Mouse (Mus musculus): Measurements from ENCODE around the gene Med12l. TPM values are rescaled to one million over a fixed set of nuclear protein-coding genes. Genes with fewer than 3 reads are reported as not detected.
"Not testable (repeated sequence)": the region's sequence is repeated elsewhere in the genome, so short reads cannot be mapped to it uniquely, and the experiment has no call there.

Gene Med12l
- total RNA-seq, 4 experiments from 2014 or later = 6.1 to 9.3 (median 6.6) TPM

DNA sequence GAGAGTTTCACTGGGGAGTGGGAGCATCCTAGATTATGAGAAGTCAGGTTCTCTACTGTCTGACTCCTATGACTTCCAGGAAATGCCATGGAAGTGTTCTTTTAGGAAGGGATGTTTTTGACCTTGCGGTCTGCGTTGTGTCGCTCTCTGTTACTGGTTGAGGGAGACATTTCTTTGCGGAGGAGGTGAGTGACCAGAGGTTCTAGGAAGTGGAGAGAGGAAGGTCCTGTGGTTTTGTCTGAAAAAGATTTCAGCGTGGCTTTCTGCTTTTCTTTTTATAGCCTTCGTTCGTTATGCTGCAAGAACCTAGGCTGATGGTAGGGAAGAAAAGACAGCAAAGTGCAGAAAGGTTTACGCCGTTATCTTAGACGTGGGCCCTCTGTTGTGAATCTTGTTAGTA is 92.9 kb downstream of the Med12l start:
- DNase-seq (ENCODE audit: low spot score) = no peak

GRCm38 (mm10) chr3:59101218-59101986 is 95.8 kb downstream of the Med12l start, which contains the start of gene Gpr171:
Gene Gpr171 (minus strand): TSS chr3:59101821.
- DNase-seq (ENCODE audit: low spot score) = no peak

GRCm38 (mm10) chr3:59102146-59102545 is 96.5 kb downstream of the Med12l start:
- DNase-seq (ENCODE audit: low spot score) = no peak

DNA sequence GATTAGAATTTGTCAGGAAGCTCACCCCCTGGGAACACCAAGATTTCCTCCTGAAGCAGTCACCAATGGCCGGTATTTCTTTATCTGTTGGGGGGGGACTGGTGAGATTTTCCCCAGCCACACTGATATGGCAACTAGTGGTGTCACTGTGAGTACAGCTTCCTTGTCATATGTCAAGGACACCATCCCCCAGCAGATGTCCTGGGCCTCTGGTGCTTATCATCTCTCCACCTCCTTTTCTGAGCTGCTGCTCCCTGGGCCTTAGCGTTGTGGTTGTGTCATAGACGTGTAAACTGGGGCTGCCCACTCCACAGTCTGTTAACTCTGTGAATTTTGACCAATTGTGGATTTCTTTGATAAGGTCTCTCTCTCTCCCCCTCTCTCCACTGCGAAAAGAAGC is 98.8 kb downstream of the Med12l start:
- no peak for DNase-seq (ENCODE audit: low spot score)

DNA sequence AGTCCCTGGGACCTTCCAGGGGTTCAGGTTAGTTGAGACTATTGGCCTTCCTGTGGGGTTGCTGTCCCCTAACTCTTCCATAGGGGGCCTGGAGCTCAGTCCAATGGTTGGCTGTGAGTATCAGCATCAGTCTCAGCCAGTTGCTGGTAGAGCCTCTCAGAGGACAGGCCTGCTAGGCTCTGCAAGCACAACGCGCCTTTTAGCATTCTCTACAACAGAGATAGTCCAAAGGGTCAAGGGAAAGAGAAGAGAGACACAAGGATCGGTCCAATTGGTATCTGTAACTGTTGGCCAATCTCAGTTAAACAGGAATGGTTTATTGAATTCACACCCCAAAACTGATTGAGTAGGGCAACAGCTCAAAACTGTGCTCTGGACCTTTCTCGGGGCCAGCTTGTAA is 101.8 kb downstream of the Med12l start:
- no peak for DNase-seq (ENCODE audit: low spot score)

GRCm38 (mm10) chr3:59109834-59110233 is 104.2 kb downstream of the Med12l start:
- not testable (repeated sequence) for DNase-seq (ENCODE audit: low spot score)

DNA sequence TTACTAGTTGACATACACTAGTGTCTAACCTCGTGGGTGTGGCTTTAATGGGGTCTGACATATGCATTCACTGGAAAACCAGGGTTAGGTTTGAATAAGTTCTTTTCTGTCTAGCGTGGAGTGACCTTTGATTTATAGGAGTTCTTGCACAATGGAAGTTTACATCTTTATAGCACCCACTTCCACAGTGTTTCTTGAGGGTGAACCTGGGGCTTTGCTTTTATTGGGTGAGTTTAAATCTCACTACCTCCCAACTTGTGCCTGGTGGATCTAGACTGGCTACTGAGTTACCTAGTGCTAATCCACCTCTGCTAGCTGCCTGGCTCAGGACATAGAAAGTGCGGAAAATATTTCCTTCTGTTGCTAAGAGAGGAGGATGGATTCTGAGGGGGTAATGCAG is 106.3 kb downstream of the Med12l start:
- DNase-seq (ENCODE audit: low spot score) = no peak

- not testable (repeated sequence) for DNase-seq (ENCODE audit: low spot score)
Measured at GRCm38 (mm10) chr3:59113291-59113690, 107.7 kb downstream of the Med12l start.

- DNase-seq (ENCODE audit: low spot score) = peak; percentile 25
Measured at GRCm38 (mm10) chr3:59113973-59114517, 108.4 kb downstream of the Med12l start.

DNA sequence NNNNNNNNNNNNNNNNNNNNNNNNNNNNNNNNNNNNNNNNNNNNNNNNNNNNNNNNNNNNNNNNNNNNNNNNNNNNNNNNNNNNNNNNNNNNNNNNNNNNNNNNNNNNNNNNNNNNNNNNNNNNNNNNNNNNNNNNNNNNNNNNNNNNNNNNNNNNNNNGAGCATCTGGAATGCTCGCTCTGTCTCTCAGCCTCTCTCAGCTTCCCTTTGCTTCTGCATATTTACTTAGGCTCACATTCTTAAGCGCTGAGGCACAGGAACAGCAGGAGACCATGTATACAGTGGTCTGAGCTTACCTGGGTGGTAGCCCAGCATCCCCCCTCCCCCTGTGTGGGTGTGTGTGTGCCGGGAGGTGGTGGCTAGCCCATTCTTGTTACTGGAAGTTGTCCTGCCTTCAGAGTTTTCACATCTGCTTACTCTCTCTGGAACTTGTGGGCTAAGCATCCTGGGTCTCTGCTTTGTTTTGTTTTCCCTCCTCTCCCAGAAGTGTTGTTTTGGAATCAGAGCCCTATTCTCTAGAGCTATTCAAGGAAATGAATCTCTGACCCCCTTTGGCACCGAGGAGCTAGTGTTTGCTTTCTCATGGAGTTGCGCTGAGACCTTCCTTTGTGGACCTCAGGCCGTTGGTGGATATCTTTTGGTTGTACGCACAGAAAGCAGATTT is 115.6 kb downstream of the Med12l start:
- DNase-seq (ENCODE audit: low spot score) = peak; percentile 24

- DNase-seq (ENCODE audit: low spot score) = no peak
Measured at GRCm38 (mm10) chr3:59121780-59122449, 116.3 kb downstream of the Med12l start.

- no peak for DNase-seq (ENCODE audit: low spot score)
Measured at GRCm38 (mm10) chr3:59125022-59125421, 119.4 kb downstream of the Med12l start.

DNA sequence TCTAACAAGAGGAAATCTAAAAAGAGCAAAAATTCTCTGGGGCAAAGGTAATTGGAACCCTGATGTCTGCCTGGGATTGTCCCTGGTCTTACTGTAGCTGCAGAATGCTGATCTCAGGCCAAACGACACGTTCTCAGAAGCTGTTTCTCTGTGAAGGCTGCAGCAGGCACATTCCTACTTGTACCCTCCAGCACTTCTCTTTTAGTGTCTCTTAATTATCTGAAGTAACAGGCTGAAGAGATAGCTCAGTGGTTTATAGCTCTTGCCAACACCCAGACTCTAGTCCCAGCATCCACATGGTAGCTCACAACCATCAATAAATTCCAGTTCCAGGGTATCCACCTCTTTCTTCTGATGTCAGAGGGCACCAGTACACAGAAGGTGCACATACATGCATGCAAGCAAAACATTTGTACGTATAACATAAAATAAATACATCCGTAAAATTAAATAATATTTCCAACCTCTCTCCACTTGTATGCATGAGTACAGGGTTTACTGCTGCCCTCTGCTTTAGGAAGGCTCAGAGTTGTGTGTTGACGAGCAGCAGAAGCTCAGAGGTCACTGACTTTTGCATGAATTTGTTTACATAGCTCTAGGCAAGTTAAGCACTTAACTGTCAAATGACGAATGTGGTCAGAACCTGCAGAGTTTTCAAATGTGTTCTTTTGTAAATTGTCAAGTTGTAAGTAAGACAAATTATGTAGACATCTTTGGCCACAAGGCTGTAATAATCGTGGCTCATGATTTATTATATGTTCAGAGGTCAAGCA is 120.3 kb downstream of the Med12l start:
- DNase-seq (ENCODE audit: low spot score) = no peak

DNA sequence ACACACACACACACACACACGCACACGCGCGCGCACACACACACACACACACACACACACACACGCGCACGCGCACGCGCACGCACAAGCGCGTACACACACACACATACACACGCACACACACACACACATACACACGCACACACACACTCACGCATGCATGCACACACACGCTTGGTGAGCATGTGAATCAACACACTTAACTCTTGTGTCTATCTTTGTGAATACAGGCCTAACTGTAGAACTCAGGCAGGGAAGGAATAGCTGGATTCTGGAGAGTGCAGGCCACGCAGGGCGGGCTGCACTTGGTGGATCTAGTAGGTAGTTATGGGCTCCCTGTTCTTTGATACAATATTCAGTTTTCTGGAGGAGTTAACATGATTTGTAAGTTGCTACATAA is 123.1 kb downstream of the Med12l start:
- no peak for DNase-seq (ENCODE audit: low spot score)

GRCm38 (mm10) chr3:59129547-59129946 is 123.9 kb downstream of the Med12l start:
- no peak for DNase-seq (ENCODE audit: low spot score)

DNA sequence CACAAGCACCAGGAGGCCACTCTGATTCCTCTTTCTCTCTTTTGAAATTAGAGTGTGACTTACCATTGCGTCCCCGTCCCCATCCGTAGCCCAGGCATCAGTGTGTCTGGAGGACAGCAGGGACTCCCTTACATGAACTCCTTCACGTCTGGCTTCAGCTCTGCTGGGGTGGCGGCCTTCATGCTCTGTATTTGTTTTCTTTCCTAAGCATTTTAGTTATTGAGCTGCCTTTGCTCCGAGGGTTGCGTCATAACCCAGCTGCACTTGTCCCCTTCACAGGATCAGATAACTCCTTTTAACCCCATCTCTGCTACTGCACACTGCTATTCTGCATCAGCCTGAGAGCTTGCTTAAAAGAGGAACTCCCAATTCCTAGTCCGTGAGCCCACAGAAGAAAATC is 124.8 kb downstream of the Med12l start:
- no peak for DNase-seq (ENCODE audit: low spot score)

DNA sequence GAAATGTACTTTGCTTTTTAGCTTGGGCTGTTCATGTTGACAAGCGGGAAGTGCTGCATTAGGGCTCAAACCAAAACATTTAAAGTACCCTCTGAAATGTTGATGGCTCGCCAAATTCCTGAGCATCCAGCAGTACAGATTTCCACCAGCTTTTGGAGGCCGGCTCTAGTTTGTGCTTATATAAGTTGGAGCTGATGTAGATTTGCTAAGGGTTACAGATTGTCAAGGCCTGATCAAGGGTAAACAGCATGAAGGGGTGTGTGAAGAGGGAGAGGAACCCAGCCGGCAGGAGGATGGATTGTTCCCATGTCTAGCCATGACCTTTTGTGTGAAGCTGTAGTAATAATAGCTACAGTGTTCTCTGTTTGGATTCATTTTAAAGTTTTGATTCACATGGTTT is 125.5 kb downstream of the Med12l start:
- no peak for DNase-seq (ENCODE audit: low spot score)

DNA sequence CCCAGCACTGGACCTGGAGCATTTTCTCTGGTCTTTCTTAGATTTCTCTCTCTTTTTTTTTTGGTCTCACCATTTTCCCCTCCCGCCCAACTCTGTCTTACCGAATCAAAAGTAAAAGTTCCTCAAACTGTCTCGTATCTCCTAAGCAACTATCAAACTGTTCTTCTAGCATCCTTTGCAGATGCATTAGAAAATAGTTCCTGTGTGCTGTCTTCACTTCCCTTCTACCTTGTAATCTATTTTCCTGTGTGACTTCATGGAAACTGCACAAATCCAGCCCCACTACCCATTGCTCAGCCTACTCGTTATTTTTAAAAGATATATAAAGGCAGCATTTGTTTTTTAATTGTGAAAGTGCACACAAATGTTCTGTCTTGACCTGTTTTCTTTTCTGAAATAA is 126.3 kb downstream of the Med12l start:
- DNase-seq (ENCODE audit: low spot score) = no peak

GRCm38 (mm10) chr3:59133189-59133588 is 127.6 kb downstream of the Med12l start:
- DNase-seq (ENCODE audit: low spot score) = no peak

GRCm38 (mm10) chr3:59135911-59136653 is 130.5 kb downstream of the Med12l start:
- no peak for DNase-seq (ENCODE audit: low spot score)

DNA sequence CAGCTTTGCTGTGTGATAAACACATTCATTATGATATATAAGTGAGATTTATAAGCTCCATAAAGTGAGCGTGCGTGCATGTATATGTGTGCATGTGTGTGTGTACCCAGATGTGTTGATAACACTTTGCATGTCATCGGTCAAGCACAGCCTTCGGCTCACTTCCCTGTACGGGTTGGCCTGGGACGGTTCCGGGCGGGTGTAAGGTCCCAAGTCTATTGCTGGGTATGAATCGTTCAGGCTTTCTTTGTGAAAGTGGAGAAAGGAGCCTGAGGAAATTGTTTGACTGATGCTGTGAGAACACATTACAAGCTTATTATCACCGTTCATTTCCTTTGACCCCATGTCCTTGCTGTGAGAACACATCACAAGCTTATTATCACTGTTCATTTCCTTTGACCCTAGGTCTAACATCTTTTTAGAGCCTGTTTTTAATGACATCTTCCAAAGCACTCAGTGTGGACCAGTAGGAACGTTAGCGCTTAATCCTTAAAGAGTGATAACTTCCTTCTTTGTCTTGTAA is 133.4 kb downstream of the Med12l start:
- no peak for DNase-seq (ENCODE audit: low spot score)

All from heart, adult 8-10 months (tissue).